Mouse (Mus musculus) megakaryocyte, embryonic 14.5 days (primary cell): Measurements from ENCODE around the gene Wdr26.

Source experiments
- FLI1 ChIP-seq: IDR thresholded peaks from 2 replicates; pipeline ENCODE4 v1.6.1; 2012; ENCODE audit warnings: low read length, inconsistent platforms, mixed read lengths
- GATA1 ChIP-seq: IDR thresholded peaks from 3 replicates; pipeline ENCODE4 v1.6.1; 2012; ENCODE audit warnings: mixed read lengths, low read length, inconsistent platforms, borderline replicate concordance

GRCm38 (mm10) chr1:181260422-181260821 lies 48.6 kb upstream of the Wdr26 start:
- TF ChIP-seq GATA1 = no peak
- no peak for TF ChIP-seq FLI1
